Mouse (Mus musculus): ENCODE measurements at regions not wholly inside any gene's neighbourhood (a gene's known extent, or its start where the extent isn't known, plus 50 kb on each side); places are given as distances from the start of the nearest gene placed in this dataset.

DNA sequence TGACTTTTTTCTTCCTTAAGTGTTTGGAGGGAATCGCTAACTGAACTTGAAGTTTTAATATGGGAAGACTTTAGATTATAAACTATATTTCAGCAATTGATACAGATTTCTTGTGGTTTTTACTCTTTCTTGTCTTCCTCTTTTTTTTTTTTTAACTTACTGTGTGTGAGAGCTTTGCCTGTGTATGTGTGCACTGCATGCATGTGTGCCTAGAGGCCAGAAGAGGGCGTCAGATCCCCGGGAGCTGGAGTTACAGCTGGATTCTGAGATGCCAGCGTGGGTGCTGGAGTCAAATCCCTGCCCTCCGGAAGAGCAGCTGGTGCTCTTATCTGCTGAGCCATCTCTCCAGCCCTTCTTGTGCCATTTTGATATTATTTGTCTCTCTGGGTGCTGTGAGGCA lies 129.6 kb downstream of the Trim33 start:
- DNase-seq: no peak

GRCm38 (mm10) chr3:103412247-103412646 lies 133.2 kb downstream of the Trim33 start:
- no peak for DNase-seq

DNA sequence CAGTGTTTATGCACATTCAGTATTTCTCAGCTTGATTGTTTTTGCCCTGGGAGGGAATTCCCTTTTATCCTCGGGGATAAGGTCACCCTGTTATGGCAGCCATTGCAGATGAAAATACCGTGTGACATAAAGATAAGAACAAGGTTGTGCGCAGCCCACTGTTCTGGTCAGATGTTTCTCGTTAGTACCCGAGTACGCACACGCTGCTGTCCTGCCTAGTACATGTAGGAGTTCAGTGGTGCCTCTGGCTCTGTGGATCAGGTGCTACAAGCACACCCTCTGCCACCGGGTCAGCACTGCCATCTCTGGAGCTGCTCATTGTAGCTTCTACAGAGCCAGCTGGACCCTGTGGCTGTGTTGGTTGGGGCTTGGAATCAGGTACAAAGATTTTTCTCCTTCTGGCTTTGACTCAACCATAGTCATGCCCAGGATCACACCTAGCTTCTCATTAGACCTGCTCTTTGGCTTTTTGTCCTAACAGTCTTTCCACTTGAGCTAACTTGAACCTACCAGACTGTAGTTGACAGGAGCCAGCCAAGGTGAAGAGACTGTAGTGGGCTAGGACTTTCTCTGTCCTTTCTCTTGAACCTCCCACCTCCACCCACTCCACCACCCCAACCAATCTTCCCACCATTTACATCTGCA lies 136.1 kb downstream of the Trim33 start:
- no peak for DNase-seq

- no peak for DNase-seq
These were observed 137.2 kb downstream of the Trim33 start for GRCm38 (mm10) chr3:103416296-103416695.

DNA sequence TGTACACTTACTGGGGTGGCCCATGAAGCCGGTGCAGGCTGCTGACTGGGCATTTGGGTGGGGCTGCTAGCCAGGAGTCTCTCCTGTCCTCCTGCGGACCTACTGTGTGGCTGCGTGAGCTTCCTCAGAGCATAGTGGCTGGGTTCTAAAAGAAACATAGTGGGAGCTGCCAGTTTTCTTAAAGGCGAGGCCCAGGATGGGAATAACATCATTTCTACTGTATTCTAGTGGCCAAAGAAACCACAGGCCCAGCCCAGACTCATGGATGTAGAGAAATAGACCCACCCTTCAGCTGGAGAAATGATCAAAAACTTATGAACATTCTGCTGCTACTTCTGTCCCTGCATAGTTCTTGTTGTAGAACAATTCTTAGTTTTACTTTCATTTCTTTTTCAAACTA lies 138.7 kb downstream of the Trim33 start:
- DNase-seq: no peak

DNA sequence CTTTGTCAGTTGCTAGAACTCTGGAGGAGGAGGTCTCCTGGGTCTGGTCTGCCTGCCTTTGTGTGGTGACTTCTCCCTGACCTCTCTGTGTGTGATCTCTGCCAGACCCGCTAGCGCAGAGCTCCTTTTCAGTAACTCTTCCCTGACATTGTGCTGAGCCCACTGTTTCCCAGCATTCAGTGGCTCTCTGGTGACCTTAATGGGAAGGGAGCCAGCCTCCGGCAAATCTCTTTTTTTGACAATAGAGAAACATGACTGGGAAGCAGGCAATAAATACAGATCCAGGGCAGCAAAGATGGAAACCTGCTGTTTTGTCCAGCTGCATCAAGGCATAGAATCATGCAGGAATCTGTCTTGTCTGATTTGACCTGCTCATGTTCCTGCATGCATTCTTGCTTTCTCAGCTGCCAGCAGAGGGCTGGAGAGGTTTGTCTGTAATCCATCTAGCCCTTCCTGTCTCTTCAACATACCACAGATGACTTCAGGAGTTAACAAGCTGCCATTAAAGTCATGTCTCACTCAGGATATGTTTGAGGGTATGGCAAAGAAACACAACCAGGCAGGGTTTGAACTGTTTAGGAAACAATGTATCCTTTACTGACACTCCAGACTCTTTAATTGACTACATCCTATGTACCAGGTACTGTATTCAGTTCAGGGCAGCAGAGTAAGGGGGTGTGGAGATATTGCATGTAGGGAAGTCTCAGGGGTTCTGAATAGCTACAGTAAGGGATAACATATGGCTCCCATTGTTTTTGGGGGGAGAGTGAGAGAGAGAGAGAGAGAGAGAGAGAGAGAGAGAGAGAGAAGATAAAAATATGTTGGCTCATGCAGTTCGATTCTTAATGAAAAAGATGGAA lies 140.9 kb downstream of the Trim33 start:
- no peak for DNase-seq

DNA sequence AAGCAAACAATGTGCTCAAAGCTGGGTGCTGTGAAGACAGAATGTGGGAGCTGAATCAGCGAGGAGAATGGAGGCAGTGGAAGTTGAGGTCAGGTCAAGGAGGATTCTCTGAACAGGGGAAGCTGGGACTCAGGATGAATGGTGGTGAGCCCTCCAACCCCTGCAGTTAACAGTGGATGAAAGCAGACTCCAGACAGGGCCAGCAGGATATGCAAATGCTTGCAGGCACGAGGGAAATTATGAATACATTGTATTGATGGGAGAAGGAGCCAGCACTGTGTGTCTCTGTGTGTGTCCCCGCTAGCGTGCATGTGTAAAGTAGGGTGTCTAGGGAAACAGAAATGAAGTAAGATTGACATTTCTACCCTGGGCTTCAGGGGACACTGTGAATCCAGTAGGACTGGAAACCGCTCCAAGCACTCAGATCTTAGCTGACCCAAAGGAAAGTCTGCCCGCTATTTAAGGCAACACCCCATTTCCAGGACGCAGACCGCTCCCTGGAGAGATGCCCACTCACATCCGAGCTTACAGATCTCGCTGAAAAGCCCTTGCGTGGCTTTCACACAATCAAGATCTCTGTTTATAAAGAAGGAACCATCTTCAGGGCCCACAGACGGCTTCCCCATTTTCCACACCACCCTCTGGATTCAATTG lies 141.7 kb downstream of the Trim33 start:
- DNase-seq: no peak

DNA sequence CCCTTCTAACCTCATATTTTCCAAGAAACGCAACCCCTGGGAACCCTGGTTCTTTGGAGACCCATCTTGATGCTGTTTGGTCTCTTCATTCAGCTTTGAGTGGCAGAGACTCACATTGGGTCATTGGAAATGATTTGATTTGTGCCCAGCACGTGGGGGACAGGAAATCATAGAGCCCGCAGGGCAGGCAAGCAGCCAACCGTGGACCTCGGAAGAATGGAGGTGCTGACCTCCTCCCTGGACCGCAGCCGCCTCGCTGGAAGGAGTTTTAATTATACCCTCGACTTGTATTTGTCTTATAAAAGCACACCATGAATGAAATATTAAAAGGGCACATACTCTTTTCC lies 142.2 kb downstream of the Trim33 start:
- no peak for DNase-seq

DNA sequence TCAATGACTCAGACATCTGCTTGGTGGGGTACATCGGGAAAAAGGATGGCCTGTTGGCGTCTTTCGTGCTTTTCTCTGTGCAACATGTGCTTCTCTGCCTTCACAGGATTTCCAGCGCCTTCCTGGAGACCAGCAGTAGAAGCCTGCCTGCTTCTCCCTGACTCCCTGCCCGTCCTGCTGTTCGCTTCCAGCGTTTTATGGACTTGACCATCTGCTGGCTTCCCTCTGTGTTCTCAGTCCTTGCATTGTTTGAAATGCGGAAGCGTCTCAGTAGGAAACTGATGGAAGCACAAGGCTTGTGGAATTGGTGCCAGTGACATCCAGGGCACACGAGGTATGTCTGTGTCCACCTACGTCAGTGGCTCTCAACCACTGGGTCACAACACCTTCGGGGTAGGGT lies 143.7 kb downstream of the Trim33 start:
- no peak for DNase-seq

DNA sequence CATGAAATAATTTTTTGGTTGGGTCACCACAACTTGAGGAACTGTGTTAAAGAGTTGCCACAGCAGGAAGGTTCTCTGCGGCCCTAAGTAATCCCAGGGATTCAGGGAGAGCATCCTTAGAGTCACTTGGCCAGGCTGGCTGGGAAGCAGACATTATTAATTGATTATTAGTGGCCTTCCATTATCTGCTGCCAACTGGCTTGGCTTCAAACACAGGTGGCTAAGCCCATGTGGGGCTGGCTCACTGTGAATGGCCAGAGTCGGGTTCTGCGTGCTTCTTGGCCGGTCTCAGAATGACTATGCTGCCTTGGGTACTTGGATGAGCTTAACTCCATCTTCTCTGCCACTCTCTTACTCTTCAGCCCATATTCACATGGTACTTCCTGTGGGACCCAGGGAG lies 144.2 kb downstream of the Trim33 start:
- no peak for DNase-seq

- no peak for DNase-seq
These were observed 146.8 kb downstream of the Trim33 start for GRCm38 (mm10) chr3:103425812-103426430.

GRCm38 (mm10) chr3:103429227-103429788 lies 145.7 kb upstream of the Syt6 start:
- DNase-seq: no peak

DNA sequence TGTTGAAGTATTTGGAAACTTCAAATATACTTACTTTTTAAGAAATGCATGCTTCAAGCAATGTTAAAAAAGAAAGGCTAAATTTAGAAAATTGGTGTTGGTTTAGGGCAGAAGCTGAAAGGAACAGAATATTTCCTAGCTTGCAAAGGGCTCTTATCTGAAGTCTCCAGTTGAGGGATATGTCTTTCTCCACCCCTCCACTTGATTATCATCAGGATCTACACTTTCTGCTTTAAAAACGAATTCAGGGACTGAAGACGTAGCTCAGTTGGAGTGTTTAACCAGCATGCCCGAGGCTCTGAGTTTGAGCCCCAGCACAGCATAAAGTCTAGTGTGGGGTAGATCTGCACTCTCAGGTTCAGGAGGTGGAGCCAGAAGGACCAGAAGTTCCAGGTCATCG lies 144.9 kb upstream of the Syt6 start:
- DNase-seq: no peak

DNA sequence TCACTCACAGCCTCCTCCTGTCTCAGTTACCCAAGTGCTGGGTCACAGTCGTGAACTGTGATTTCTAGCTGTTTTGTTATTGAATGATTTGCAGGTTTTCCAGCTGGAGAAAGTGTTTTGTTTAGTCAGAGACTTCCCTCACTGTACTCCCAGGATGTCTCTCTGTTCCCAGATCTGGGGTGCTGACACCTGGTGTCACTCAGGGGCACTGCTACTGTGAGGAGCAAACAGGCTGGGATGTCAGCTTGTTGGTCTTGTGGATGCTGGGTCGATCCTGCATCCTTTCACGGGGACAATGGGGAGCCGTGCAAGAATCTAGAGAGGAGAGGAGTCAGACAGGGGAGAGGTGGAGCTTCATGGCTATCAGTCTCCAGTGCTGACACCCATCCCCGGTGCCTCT lies 142.8 kb upstream of the Syt6 start:
- DNase-seq: no peak

GRCm38 (mm10) chr3:103436902-103437603 lies 138.0 kb upstream of the Syt6 start:
- DNase-seq: no peak

- peak; percentile 46 for DNase-seq
These were observed 136.2 kb upstream of the Syt6 start for GRCm38 (mm10) chr3:103438791-103439354.

GRCm38 (mm10) chr3:103443247-103443646 lies 131.8 kb upstream of the Syt6 start:
- DNase-seq: no peak

- peak; percentile 23 for DNase-seq
These were observed 129.2 kb upstream of the Syt6 start for GRCm38 (mm10) chr3:103445852-103446251.

- DNase-seq: no peak
These were observed 125.2 kb upstream of the Syt6 start for GRCm38 (mm10) chr3:103449851-103450250.

- DNase-seq: no peak
These were observed 123.1 kb upstream of the Syt6 start for GRCm38 (mm10) chr3:103451971-103452370.

- no peak for DNase-seq
These were observed 111.3 kb upstream of the Syt6 start for GRCm38 (mm10) chr3:103463760-103464159.

DNA sequence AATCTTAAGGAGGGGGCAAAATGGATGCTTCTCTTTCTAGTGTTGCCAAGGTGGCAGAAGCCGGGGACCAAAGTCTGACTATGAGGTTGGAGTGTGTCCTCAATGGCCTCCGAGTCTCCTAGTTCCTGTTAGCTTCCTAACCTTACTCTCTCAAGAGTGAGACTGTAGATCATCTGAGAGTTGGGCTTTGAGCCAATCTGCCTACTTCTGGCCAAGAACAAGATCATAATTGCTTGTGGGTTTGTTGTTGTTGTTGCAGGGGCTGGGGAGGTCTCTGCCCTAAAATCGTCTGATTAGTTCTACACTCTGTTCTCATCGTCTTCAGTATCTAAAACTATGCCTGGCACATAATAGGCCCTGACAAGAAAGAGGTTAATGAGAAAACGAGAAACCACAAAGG lies 110.8 kb upstream of the Syt6 start:
- no peak for DNase-seq
